Mouse (Mus musculus) cerebellum, adult 11-12 months (tissue): ENCODE results near the gene Mybphl.

ENCODE experiments used
- DNase-seq: peaks from one replicate; pipeline ENCODE4 v3.0.0; 2022

Gene Mybphl

DNA sequence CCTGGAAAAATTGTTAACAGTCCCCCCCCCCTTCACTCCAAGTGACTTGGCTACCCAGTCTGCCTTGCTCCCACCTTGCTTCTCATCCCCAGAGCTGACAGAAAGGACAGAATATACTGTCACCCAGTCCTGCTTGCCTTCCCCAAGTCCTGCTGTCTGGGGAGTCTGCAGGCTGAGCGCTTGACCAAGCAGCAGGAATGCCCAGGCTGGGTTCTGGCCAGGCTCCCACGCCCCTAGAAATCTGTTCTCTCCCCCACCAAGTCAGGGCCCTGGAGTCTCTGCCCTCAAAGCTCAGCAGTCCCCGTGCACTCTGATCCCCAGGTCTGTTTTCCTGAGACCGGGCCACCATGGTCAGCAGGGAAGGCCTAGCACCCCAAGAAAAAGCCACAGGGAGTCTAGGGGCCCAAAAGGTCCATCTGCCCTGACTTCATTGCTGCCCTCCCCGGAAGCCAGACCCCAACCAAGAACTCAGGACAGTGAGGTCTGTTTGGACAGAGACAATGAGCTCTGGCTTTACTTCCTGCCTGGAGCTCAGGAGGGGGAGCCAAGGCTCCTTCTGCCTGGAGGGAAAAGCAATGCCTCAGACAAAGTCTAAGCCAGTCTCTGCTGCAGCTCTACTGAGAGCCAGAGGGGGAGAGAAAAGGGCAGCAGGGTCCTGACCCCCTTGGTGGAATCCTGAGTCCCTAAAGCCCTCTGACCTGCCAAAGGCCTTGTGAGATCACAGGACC, 46.5 kb downstream of the Mybphl start:
- DNase-seq, result peak; percentile 42

- DNase-seq, result peak; percentile 86
These were observed 47.0 kb downstream of the Mybphl start for GRCm38 (mm10) chr3:108411754-108412121.

- peak; percentile 34 for DNase-seq
These were observed 49.1 kb downstream of the Mybphl start for GRCm38 (mm10) chr3:108413634-108414360.

DNA sequence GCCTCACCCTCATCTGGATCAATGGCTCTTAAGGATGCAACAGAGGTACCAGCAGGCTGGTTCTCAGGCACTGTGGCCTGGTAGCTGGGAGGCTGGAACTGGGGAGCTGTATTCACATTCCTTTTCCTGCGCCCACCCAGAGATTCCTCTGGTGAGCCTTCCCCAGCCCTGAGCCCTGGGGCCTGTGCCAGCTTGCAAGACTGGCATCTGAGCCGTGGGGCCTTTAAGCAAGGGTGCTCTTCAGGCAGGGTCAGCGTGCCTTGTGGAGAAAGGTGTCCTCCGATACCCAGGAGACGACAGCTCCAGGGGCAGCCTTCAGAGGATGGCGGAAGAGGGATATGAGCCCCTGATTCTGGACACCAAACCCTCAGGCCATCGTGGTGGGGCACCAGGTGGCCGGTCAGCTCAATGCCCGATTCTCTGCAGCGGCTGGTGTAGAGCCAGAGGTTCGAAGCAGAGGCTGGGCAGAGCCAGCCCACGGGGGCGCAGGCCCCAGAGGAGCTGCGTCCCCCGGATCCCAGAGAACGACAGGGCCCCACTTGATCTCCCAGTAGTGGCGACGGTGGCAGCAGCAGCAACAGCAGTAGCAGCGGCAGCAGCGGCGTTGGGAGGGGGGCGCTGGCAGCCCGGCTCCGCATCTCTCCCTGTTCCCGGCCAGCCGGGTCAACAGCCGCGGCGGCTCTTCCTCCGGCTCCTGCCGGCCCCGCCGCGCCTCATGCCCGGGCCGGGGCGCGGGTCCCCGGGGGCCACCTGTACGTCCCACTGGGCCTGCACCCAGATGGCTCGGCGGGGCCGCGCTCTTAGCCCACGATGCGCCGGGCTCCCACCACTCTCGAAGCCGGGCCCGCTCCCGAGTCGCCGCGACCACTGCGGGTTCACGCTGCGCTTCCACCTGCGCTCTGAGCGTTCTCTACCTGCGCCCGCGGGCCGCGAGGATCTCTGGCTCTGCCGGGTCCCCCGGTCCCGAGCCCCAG, 50.4 kb downstream of the Mybphl start, which contains the start of gene Celsr2:
Gene Celsr2, minus strand, starts transcription at position 696 of the 974 bp plus-strand sequence.
- peak; percentile 49 for DNase-seq

DNA sequence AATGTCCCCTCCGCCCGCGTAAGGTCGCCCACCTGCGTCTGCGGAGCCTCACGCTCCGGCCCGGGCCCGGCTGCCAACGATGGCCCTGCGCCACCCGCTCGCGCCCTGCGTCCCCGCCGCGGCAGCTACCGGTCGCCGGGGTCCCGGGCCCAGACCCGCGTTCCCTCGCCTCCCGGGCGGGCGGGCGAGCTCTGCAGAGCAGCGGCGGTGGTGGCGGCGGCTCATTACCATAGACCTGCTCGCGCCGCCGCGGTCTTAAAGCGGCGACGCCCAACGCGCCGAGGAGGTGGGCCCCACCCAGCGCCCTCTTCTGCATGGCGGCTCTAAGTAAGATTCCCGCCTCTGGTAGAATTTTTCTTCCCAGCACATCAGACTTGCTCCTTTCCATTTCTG, 51.1 kb downstream of the Mybphl start:
- peak; percentile 82 for DNase-seq

DNA sequence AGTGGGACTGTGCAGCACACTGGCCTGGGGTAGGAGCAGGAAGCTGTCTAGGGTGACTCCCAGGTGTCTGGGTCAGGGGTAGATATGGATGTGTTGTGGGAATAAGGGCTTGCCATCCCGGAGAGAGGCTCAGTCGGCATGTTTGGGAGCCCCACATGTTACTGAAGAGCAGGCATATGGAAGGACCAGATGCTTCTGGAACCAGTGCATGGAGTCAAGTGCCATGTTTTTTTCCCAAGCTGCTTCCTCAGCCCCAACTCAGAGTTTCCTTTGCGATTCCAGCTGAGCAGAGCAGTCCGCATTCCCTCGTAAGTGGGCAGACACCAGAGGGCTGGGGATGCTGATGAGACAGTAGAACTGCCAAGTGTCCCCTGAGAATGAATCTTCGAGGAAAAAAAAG, 58.3 kb downstream of the Mybphl start:
- no peak for DNase-seq

GRCm38 (mm10) chr3:108423844-108424801, 59.4 kb downstream of the Mybphl start:
- peak; percentile 74 for DNase-seq

GRCm38 (mm10) chr3:108424944-108425623, 60.4 kb downstream of the Mybphl start:
- no peak for DNase-seq

DNA sequence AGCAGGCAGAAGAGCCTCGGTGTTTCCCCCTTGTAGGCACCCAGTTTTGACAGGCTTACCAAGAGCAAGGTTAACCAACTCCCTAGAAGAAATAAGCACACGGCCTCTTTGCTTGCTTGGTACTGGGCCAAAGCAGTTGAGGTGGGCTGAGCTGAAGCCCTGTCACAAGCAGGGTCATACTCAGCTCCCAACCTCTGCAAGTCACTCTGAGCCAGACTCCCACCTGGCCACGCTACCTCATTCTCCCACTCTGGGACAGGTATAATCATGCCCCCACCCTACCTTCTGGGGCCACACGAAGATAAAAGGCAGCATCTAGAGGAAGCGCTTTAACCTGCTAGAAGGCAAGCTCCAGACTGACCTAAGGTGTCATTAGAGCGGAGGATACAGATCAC, 60.9 kb downstream of the Mybphl start:
- no peak for DNase-seq
